8 mouse cellular contexts compared by ENCODE assay signal in genomic region chr14:34311691-34312090, GRCm38 (mm10). TPM values are rescaled to one million over a fixed set of nuclear protein-coding genes. Genes with fewer than 3 reads are reported as not detected.
DNase-seq lines count a peak whose midpoint lies in the region; ATAC-seq and TF ChIP-seq lines count a peak whose summit lies in the region.

No protein-coding gene starts in this region.

- no peaks in the 10 kb centered on the region for H3K9me3 ChIP-seq in ES-Bruce4 (replicated peaks; ENCODE audit: control insufficient read depth, insufficient read depth, low read length, poor library complexity, severe bottlenecking)
- H3K9me3 ChIP-seq in forebrain, embryonic 11.5 days (ENCODE audit: control insufficient read depth, low read length), result no peaks in the 10 kb centered on the region
- H3K9me3 ChIP-seq in midbrain, embryonic 14.5 days (ENCODE audit: control insufficient read depth, low read length), result no peaks in the 10 kb centered on the region

- ATAC-seq in forebrain, embryonic 11.5 days (replicated peaks; ENCODE audit: low FRiP score), result no peak
- ATAC-seq in midbrain, embryonic 14.5 days (ENCODE audit: low FRiP score, low TSS enrichment), result no peak
- no peak for ATAC-seq in monocyte, adult 5-6 weeks (replicated peaks; ENCODE audit: insufficient number of reproducible peaks, low FRiP score, low TSS enrichment, poor library complexity, severe bottlenecking)

- TF ChIP-seq EP300 in ES-Bruce4 (IDR thresholded peaks at IDR 0.05; ENCODE audit: insufficient read depth, low read depth, low read length), result no peak

- H3K4me3 ChIP-seq in ES-Bruce4 (ENCODE audit: low read depth, low read length), result peak overlapping the region; percentile 78
- peak overlapping the region; percentile 85 for H3K4me3 ChIP-seq in forebrain, embryonic 11.5 days (ENCODE audit: low read depth, low read length)
- peak overlapping the region; percentile 98 for H3K4me3 ChIP-seq in kidney, adult 2 months (ENCODE audit: insufficient read depth, low read depth, low read length)
- peak overlapping the region; percentile 92 for H3K4me3 ChIP-seq in midbrain, embryonic 14.5 days (replicated peaks; ENCODE audit: low read depth, low read length)

- H3K27ac ChIP-seq in ES-Bruce4 (ENCODE audit: insufficient read depth, low read length), result peak overlapping the region; percentile 27
- no peak overlapping the region for H3K27ac ChIP-seq in forebrain, embryonic 11.5 days (ENCODE audit: low read depth, low read length)
- peak overlapping the region; percentile 97 for H3K27ac ChIP-seq in kidney, adult 2 months (ENCODE audit: insufficient read depth, low read depth, low read length)
- peak overlapping the region; percentile 96; the same call in 1 of the 2 replicates for H3K27ac ChIP-seq in midbrain, embryonic 14.5 days (replicated peaks; ENCODE audit: low read depth, low read length)

- H3K27me3 ChIP-seq in ES-Bruce4 (ENCODE audit: control insufficient read depth, insufficient read depth, low read length, poor library complexity, severe bottlenecking), result no peaks in the 10 kb centered on the region
- no peaks in the 10 kb centered on the region for H3K27me3 ChIP-seq in forebrain, embryonic 11.5 days (ENCODE audit: control insufficient read depth, insufficient read depth, low read length)
- H3K27me3 ChIP-seq in kidney, adult 2 months (replicated peaks; ENCODE audit: control insufficient read depth, insufficient read depth, low read length), result no peaks in the 10 kb centered on the region
- H3K27me3 ChIP-seq in midbrain, embryonic 14.5 days (ENCODE audit: control insufficient read depth, insufficient read depth, low read length), result no peaks in the 10 kb centered on the region

- peaks cover 1% of the 10 kb centered on the region for H3K4me1 ChIP-seq in ES-Bruce4 (ENCODE audit: control insufficient read depth, insufficient read depth, low read length)
- peaks cover 2% of the 10 kb centered on the region; the same call in 1 of the 2 replicates for H3K4me1 ChIP-seq in forebrain, embryonic 11.5 days (replicated peaks; ENCODE audit: control insufficient read depth, insufficient read depth, low read length)
- H3K4me1 ChIP-seq in kidney, adult 2 months (ENCODE audit: control insufficient read depth, insufficient read depth, low read length), result peaks cover 9% of the 10 kb centered on the region; the same call in 1 of the 2 replicates
- peaks cover 26% of the 10 kb centered on the region for H3K4me1 ChIP-seq in midbrain, embryonic 14.5 days (ENCODE audit: control insufficient read depth, insufficient read depth, low read length)

- peak overlapping the region; percentile 90 for H3K9ac ChIP-seq in ES-Bruce4 (ENCODE audit: low read depth, poor library complexity, severe bottlenecking)
- peak overlapping the region; percentile 95 for H3K9ac ChIP-seq in forebrain, embryonic 11.5 days (ENCODE audit: low read length)
- peak overlapping the region; percentile 94 for H3K9ac ChIP-seq in midbrain, embryonic 14.5 days (replicated peaks; ENCODE audit: low read length)

- peak; percentile 20 to 49 for DNase-seq in adrenal gland, postnatal 36 days
- DNase-seq in adrenal gland, adult 18-20 months (ENCODE audit: low spot score in 2 of 2), result no peak
- no peak for DNase-seq in forebrain, embryonic 11.5 days (ENCODE audit: low spot score)
- DNase-seq in kidney, adult 2 months, result peak; percentile 84
- DNase-seq in midbrain, embryonic 14.5 days, result peak; percentile 62
- DNase-seq in frontal cortex, postnatal 25 days (ENCODE audit: low spot score in 2 of 2), result no peak

- TF ChIP-seq CTCF in ES-Bruce4 (IDR thresholded peaks at IDR 0.05; ENCODE audit: low read depth, low read length), result no peak
- TF ChIP-seq CTCF in kidney, adult 2 months (conservative IDR thresholded peaks at IDR 0.05; ENCODE audit: insufficient read depth, insufficient read length, low read depth, low read length), result no peak

- TF ChIP-seq POLR2A in ES-Bruce4 (IDR thresholded peaks at IDR 0.05; ENCODE audit: insufficient read depth, low read length), result no peak
- no peak for TF ChIP-seq POLR2A in kidney, adult 2 months (IDR thresholded peaks at IDR 0.05; ENCODE audit: low read depth, low read length)

- H3K36me3 ChIP-seq in ES-Bruce4 (ENCODE audit: control insufficient read depth, insufficient read depth, low read length, poor library complexity, severe bottlenecking), result peaks cover 17% of the 10 kb centered on the region
- no peaks in the 10 kb centered on the region for H3K36me3 ChIP-seq in forebrain, embryonic 11.5 days (ENCODE audit: control insufficient read depth, insufficient read depth, low read length)
- H3K36me3 ChIP-seq in kidney, adult 2 months (ENCODE audit: control insufficient read depth, insufficient read depth, low read length), result no peaks in the 10 kb centered on the region
- H3K36me3 ChIP-seq in midbrain, embryonic 14.5 days (ENCODE audit: control insufficient read depth, insufficient read depth, low read length), result no peaks in the 10 kb centered on the region

- peak overlapping the region; percentile 90 for H3K4me2 ChIP-seq in forebrain, embryonic 11.5 days (ENCODE audit: low read depth, low read length, severe bottlenecking)
- H3K4me2 ChIP-seq in midbrain, embryonic 14.5 days (ENCODE audit: low read length), result peak overlapping the region; percentile 72

- 4% methylated on average over 4 of the region's 4 CpGs for WGBS in forebrain, embryonic 11.5 days
- 3% methylated on average over 4 of the region's 4 CpGs for WGBS in kidney, adult 2 months
- WGBS in midbrain, embryonic 14.5 days, result 3% methylated on average over 4 of the region's 4 CpGs

RNA-seq across cellular contexts. Expression of gene Glud1, which starts 1.2 kb away (rescaled TPM):
- total RNA-seq in adrenal gland, postnatal 36 days (2021), result 100 to 1,000 TPM; 177 to 206 TPM
- total RNA-seq in adrenal gland, adult 18-20 months (2021), result 100 to 1,000 TPM; 186 to 200 TPM
- 285 and 305 TPM in 2 replicates for polyA plus RNA-seq in ES-Bruce4 (2011; ENCODE audit: insufficient read depth, insufficient read length, low read depth, missing spikeins)
- 89.4 TPM in 2 replicates for polyA plus RNA-seq in forebrain, embryonic 11.5 days (2014; fragmentation: Nextera tagmentation; extraction: Ambion mirVana)
- 236 and 242 TPM in 2 replicates for polyA plus RNA-seq in kidney, adult 2 months (2012; rRNA removed)
- 95.7 and 109 TPM in 2 replicates for polyA plus RNA-seq in midbrain, embryonic 14.5 days (2014; fragmentation: Nextera tagmentation; extraction: Ambion mirVana)
- 385 to 458 TPM (median 387 TPM) in 3 replicates for total RNA-seq in monocyte, adult 5-6 weeks (2017)

RNA-seq across cellular contexts. Expression of gene Shld2, which starts 1.4 kb away (rescaled TPM):
- total RNA-seq in adrenal gland, postnatal 36 days (2021), result 10 to 100 TPM in 1 of 2 experiments, 1 to 10 TPM in 1; 7.4 to 14.9 TPM
- total RNA-seq in adrenal gland, adult 18-20 months (2021), result 1 to 10 TPM; 9.2 to 9.5 TPM
- 26.7 and 32.5 TPM in 2 replicates for polyA plus RNA-seq in ES-Bruce4 (2011; ENCODE audit: insufficient read depth, insufficient read length, low read depth, missing spikeins)
- polyA plus RNA-seq in forebrain, embryonic 11.5 days (2014; fragmentation: Nextera tagmentation; extraction: Ambion mirVana), result 9.0 and 10.3 TPM in 2 replicates
- 3.6 TPM in 2 replicates for polyA plus RNA-seq in kidney, adult 2 months (2012; rRNA removed)
- 6.5 and 8.1 TPM in 2 replicates for polyA plus RNA-seq in midbrain, embryonic 14.5 days (2014; fragmentation: Nextera tagmentation; extraction: Ambion mirVana)
- 17.0 to 26.5 TPM (median 21.5 TPM) in 3 replicates for total RNA-seq in monocyte, adult 5-6 weeks (2017)

RNA-seq across cellular contexts. Expression of gene Fam25c, which starts 43.5 kb away (rescaled TPM):
- not detected for total RNA-seq in adrenal gland, postnatal 36 days (2021)
- total RNA-seq in adrenal gland, adult 18-20 months (2021), result not detected
- 3.5 and 5.7 TPM in 2 replicates for polyA plus RNA-seq in ES-Bruce4 (2011; ENCODE audit: insufficient read depth, insufficient read length, low read depth, missing spikeins)
- polyA plus RNA-seq in forebrain, embryonic 11.5 days (2014; fragmentation: Nextera tagmentation; extraction: Ambion mirVana), result not detected in 2 replicates
- polyA plus RNA-seq in kidney, adult 2 months (2012; rRNA removed), result 16.3 and 28.4 TPM in 2 replicates
- polyA plus RNA-seq in midbrain, embryonic 14.5 days (2014; fragmentation: Nextera tagmentation; extraction: Ambion mirVana), result not detected in 2 replicates
- not detected in 3 replicates for total RNA-seq in monocyte, adult 5-6 weeks (2017)

Comparison
In these comparisons a context has a peak if more than half of its experiments do, and no peak if none do; other contexts are left out.
1. DNase-seq: peak in adrenal gland, postnatal 36 days (2 of 2), kidney, adult 2 months (single experiment) and midbrain, embryonic 14.5 days (single experiment); none in adrenal gland, adult 18-20 months (0 of 2), forebrain, embryonic 11.5 days (single experiment) and frontal cortex, postnatal 25 days (0 of 2).
2. Peak in every context shown above with its lines, with median percentiles within 50 percentile points of each other: H3K4me3 ChIP-seq and H3K9ac ChIP-seq.